Mouse (Mus musculus) MEL (cell line): ENCODE measurements around the gene Lrrk1. TPM values are rescaled to one million over a fixed set of nuclear protein-coding genes. Genes with fewer than 3 reads are reported as not detected.

Experiments
- DNase-seq: peaks from one replicate; pipeline ENCODE4 v3.0.0; 2011; ENCODE audit warnings: low read depth, low spot score
- H3K27ac ChIP-seq: 2 replicates; pipeline ENCODE4 v1.5.1; 2012; ENCODE audit warnings: low read depth, mild to moderate bottlenecking, control low read depth, low read length, moderate library complexity; ENCODE audit not compliant: control insufficient read depth
- H3K27me3 ChIP-seq, 2 experiments: fragments of 150-350 bp in 1 of 2; sonication (generic) in 1 of 2; 2 replicates each; pipeline ENCODE4 v1.6.1; 2012; ENCODE audit warnings: low read length in 2 of 2, mild to moderate bottlenecking in 2 of 2, improper control_type of control experiment in 1 of 2, moderate library complexity in 1 of 2; ENCODE audit not compliant: insufficient read depth in 2 of 2, control insufficient read depth in 1 of 2
- H3K36me3 ChIP-seq, 2 experiments: 2 replicates each; pipeline ENCODE4 v1.6.1; 2012 to 2014; ENCODE audit warnings: low read length in 2 of 2, improper control_type of control experiment in 1 of 2, inconsistent platforms in 1 of 2, mild to moderate bottlenecking in 1 of 2; ENCODE audit not compliant: insufficient read depth in 2 of 2, control insufficient read depth in 1 of 2
- H3K4me1 ChIP-seq, 2 experiments: fragments of 150-350 bp in 1 of 2; sonication (generic) in 1 of 2; 2 replicates each; pipeline ENCODE4 v1.6.1; 2012; ENCODE audit warnings: low read length in 2 of 2, improper control_type of control experiment in 1 of 2, mild to moderate bottlenecking in 1 of 2; ENCODE audit not compliant: insufficient read depth in 2 of 2, control insufficient read depth in 1 of 2
- H3K4me3 ChIP-seq, 2 experiments: fragments of 150-350 bp in 1 of 2; sonication (generic) in 1 of 2; 2 replicates each; pipeline ENCODE4 v1.5.1; 2012; ENCODE audit warnings: low read depth in 2 of 2, low read length in 2 of 2, mild to moderate bottlenecking in 2 of 2, moderate library complexity in 2 of 2, control low read depth in 1 of 2, improper control_type of control experiment in 1 of 2; ENCODE audit not compliant: control insufficient read depth in 1 of 2, insufficient read depth in 1 of 2
- H3K79me2 ChIP-seq: 2 replicates; pipeline ENCODE4 v1.6.1; 2012; ENCODE audit warnings: mild to moderate bottlenecking, low read length, moderate library complexity; ENCODE audit not compliant: control insufficient read depth, poor library complexity, insufficient read depth
- H3K9ac ChIP-seq: 2 replicates; pipeline ENCODE4 v1.6.1; 2012; ENCODE audit warnings: low read depth, mild to moderate bottlenecking, control low read depth, low read length, moderate library complexity; ENCODE audit not compliant: control insufficient read depth, poor library complexity, severe bottlenecking
- H3K9me3 ChIP-seq: fragments of 150-350 bp; sonication (generic); replicated peaks from 2 replicates; pipeline ENCODE4 v1.6.1; 2012; ENCODE audit warnings: mild to moderate bottlenecking, low read length, improper control_type of control experiment, moderate library complexity; ENCODE audit not compliant: insufficient read depth
- CHD1 ChIP-seq: IDR thresholded peaks from 2 replicates; pipeline ENCODE4 v1.6.1; 2012; ENCODE audit warnings: low read depth, mild to moderate bottlenecking, inconsistent platforms, low read length, improper control_type of control experiment
- CTCF ChIP-seq, 3 experiments: IDR thresholded peaks in 2 of 3; conservative IDR thresholded peaks in 1 of 3; 2 replicates each; pipeline ENCODE4 v1.5.1; 2011 to 2012; ENCODE audit warnings: low read length in 3 of 3, low read depth in 2 of 3, mild to moderate bottlenecking in 2 of 3, improper control_type of control experiment in 1 of 3, inconsistent platforms in 1 of 3, mixed read lengths in 1 of 3, moderate library complexity in 1 of 3; ENCODE audit not compliant: control insufficient read depth in 1 of 3, insufficient read depth in 1 of 3, poor library complexity in 1 of 3, severe bottlenecking in 1 of 3
- E2F4 ChIP-seq: IDR thresholded peaks from 2 replicates; pipeline ENCODE4 v1.6.1; 2011; ENCODE audit warnings: low read depth, low read length, improper control_type of control experiment, borderline replicate concordance
- ELF1 ChIP-seq: IDR thresholded peaks from 2 replicates; pipeline ENCODE4 v1.6.1; 2014; ENCODE audit warnings: low read depth, mild to moderate bottlenecking, inconsistent platforms, low read length, improper control_type of control experiment, moderate library complexity
- EP300 ChIP-seq, 2 experiments: IDR thresholded peaks; 2 replicates each; pipeline ENCODE4 v1.6.1; 2011; ENCODE audit warnings: improper control_type of control experiment in 2 of 2, low read length in 2 of 2, low read depth in 1 of 2, mild to moderate bottlenecking in 1 of 2
- ETS1 ChIP-seq: IDR thresholded peaks from 2 replicates; pipeline ENCODE4 v1.6.1; 2012; ENCODE audit warnings: low read depth, mild to moderate bottlenecking, inconsistent platforms, low read length, improper control_type of control experiment, moderate library complexity
- GABPA ChIP-seq: IDR thresholded peaks from 2 replicates; pipeline ENCODE4 v1.6.1; 2012; ENCODE audit warnings: low read depth, mild to moderate bottlenecking, inconsistent platforms, low read length, improper control_type of control experiment, moderate library complexity
- GATA1 ChIP-seq: IDR thresholded peaks from 2 replicates; pipeline ENCODE4 v1.6.1; 2011; ENCODE audit warnings: low read depth, low read length, improper control_type of control experiment
- HCFC1 ChIP-seq: IDR thresholded peaks from 2 replicates; pipeline ENCODE4 v1.6.1; 2012; ENCODE audit warnings: low read depth, mild to moderate bottlenecking, inconsistent platforms, low read length, improper control_type of control experiment, moderate library complexity
- KAT2A ChIP-seq: conservative IDR thresholded peaks from 2 replicates; pipeline ENCODE4 v1.6.1; 2012; ENCODE audit warnings: low read depth, low read length, improper control_type of control experiment, inconsistent platforms
- MEF2A ChIP-seq: IDR thresholded peaks from 2 replicates; pipeline ENCODE4 v1.6.1; 2014; ENCODE audit warnings: low read depth, mild to moderate bottlenecking, inconsistent platforms, low read length, improper control_type of control experiment; ENCODE audit not compliant: poor library complexity, insufficient replicate concordance, severe bottlenecking; ENCODE audit errors: extremely low read depth
- MYB ChIP-seq: IDR thresholded peaks from 2 replicates; pipeline ENCODE4 v1.6.1; 2011; ENCODE audit warnings: mild to moderate bottlenecking, low read depth, low read length, improper control_type of control experiment
- NELFE ChIP-seq: IDR thresholded peaks from 2 replicates; pipeline ENCODE4 v1.6.1; 2011; ENCODE audit warnings: low read depth, low read length, improper control_type of control experiment
- NRF1 ChIP-seq: IDR thresholded peaks from 2 replicates; pipeline ENCODE4 v1.6.1; 2014; ENCODE audit warnings: low read depth, mild to moderate bottlenecking, inconsistent platforms, low read length, improper control_type of control experiment, moderate library complexity; ENCODE audit not compliant: poor library complexity, insufficient read depth, severe bottlenecking
- POLR2AphosphoS2 ChIP-seq: IDR thresholded peaks from 2 replicates; pipeline ENCODE4 v1.6.1; 2011; ENCODE audit warnings: low read length, improper control_type of control experiment
- POLR2AphosphoS5 ChIP-seq: IDR thresholded peaks from 2 replicates; pipeline ENCODE4 v1.6.1; 2012; ENCODE audit warnings: low read depth, borderline replicate concordance, mild to moderate bottlenecking, inconsistent platforms, low read length, moderate library complexity, mixed read lengths
- RCOR1 ChIP-seq: IDR thresholded peaks from 2 replicates; pipeline ENCODE4 v1.6.1; 2012; ENCODE audit warnings: low read depth, mild to moderate bottlenecking, inconsistent platforms, low read length, improper control_type of control experiment
- SMC3 ChIP-seq: IDR thresholded peaks from 2 replicates; pipeline ENCODE4 v1.6.1; 2011; ENCODE audit warnings: low read depth, low read length, improper control_type of control experiment
- TAL1 ChIP-seq: IDR thresholded peaks from 2 replicates; pipeline ENCODE4 v1.6.1; 2012; ENCODE audit warnings: mild to moderate bottlenecking, inconsistent platforms, low read length, moderate library complexity, mixed read lengths
- TBP ChIP-seq: IDR thresholded peaks from 2 replicates; pipeline ENCODE4 v1.8.0; 2011; ENCODE audit warnings: low read depth, low read length, improper control_type of control experiment
- UBTF ChIP-seq: IDR thresholded peaks from 2 replicates; pipeline ENCODE4 v1.6.1; 2012; ENCODE audit warnings: low read depth, mild to moderate bottlenecking, inconsistent platforms, low read length, improper control_type of control experiment, moderate library complexity, borderline replicate concordance; ENCODE audit not compliant: insufficient read depth
- USF1 ChIP-seq: IDR thresholded peaks from 2 replicates; pipeline ENCODE4 v1.6.1; 2014; ENCODE audit warnings: low read depth, mild to moderate bottlenecking, inconsistent platforms, low read length, improper control_type of control experiment, moderate library complexity
- USF2 ChIP-seq, 2 experiments: IDR thresholded peaks; 2 replicates each; pipeline ENCODE4 v1.6.1; 2011 to 2012; ENCODE audit warnings: improper control_type of control experiment in 2 of 2, low read length in 2 of 2, borderline replicate concordance in 1 of 2, inconsistent platforms in 1 of 2, low read depth in 1 of 2, mild to moderate bottlenecking in 1 of 2; ENCODE audit not compliant: insufficient read depth in 1 of 2
- ZC3H11A ChIP-seq: IDR thresholded peaks from 2 replicates; pipeline ENCODE4 v1.6.1; 2012; ENCODE audit warnings: low read depth, mild to moderate bottlenecking, inconsistent platforms, low read length, improper control_type of control experiment
- ZKSCAN1 ChIP-seq: IDR thresholded peaks from 2 replicates; pipeline ENCODE4 v1.6.1; 2012; ENCODE audit warnings: low read depth, mild to moderate bottlenecking, inconsistent platforms, low read length, improper control_type of control experiment, moderate library complexity
- ZMIZ1 ChIP-seq: IDR thresholded peaks from 2 replicates; pipeline ENCODE4 v1.6.1; 2012; ENCODE audit warnings: low read depth, mild to moderate bottlenecking, inconsistent platforms, low read length, improper control_type of control experiment, moderate library complexity
- ZNF384 ChIP-seq: IDR thresholded peaks from 2 replicates; pipeline ENCODE4 v1.6.1; 2012; ENCODE audit warnings: low read depth, mild to moderate bottlenecking, inconsistent platforms, low read length, improper control_type of control experiment
- polyA plus RNA-seq, 2 experiments: library from polyadenylated mRNA; stranded (reverse) in 1 of 2; unstranded in 1 of 2; fragments of >175 nt in 1 of 2; fragments of >200 nt in 1 of 2; gene quantifications; 2 replicates each; pipeline versions ENCODE4 v1.2.1 to v1.2.4; 2012; ENCODE audit warnings: low replicate concordance in 2 of 2, low read depth in 1 of 2; ENCODE audit not compliant: insufficient read length in 2 of 2, insufficient read depth in 1 of 2, missing spikeins in 1 of 2
- total RNA-seq: library from RNA; depleted of rRNA; stranded (reverse); fragments of 300-350 nt; gene quantifications from 2 replicates; pipeline ENCODE4 v1.2.3, GENCODE M21; 2012

Lrrk1 gene
- total and polyA plus RNA-seq, 3 experiments = 9.1 to 19.1 TPM; not detected in 1

DNA sequence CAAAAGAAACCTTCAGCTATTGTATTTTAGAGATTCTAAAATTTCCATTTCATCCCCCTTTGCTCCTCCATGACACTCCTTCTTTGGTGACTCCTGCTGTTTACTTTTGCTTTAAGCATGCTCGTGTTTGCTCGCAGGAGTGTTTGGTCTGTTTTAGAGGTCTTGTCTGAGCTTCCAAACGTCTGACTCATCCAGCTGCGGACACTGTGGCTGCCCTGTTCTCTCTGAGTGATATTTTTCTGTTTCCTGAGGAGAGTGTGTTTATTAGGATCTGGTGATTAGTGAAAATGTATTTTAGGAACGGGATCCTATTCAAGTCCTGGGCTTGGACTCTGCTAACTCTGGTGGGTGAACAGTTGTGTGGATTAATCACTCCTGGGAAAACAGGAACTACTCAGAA lies 48.5 kb downstream of the Lrrk1 start:
- TF ChIP-seq MYB (no peak), HCFC1 (no peak), CTCF (IDR thresholded peaks at IDR 0.05 in 2 of 3, conservative IDR thresholded peaks at IDR 0.05 in 1 of 3; ENCODE audit: control insufficient read depth in 1 of 3, insufficient read depth in 1 of 3, low read depth in 2 of 3, low read length in 3 of 3, poor library complexity in 1 of 3, severe bottlenecking in 1 of 3) (no peak), EP300 (IDR thresholded peaks at IDR 0.05; ENCODE audit: low read depth in 1 of 2, low read length in 2 of 2) (no peak), SMC3 (no peak), TBP (no peak), POLR2AphosphoS2 (no peak), E2F4 (no peak), NELFE (no peak), GATA1 (no peak), GABPA (no peak), POLR2AphosphoS5 (no peak), CHD1 (no peak), USF1 (no peak)
- DNase-seq = no peak
- Histone ChIP-seq H3K27me3 (no peaks in the 10 kb centered on the region), H3K9me3 (no peaks in the 10 kb centered on the region), H3K36me3 (no peaks in the 10 kb centered on the region; a peak in 1 of 4 replicates), H3K79me2 (no peaks in the 10 kb centered on the region), H3K9ac (no peak overlapping the region), H3K4me3 (no peak overlapping the region), H3K27ac (no peak overlapping the region), H3K4me1 (no peaks in the 10 kb centered on the region)

DNA sequence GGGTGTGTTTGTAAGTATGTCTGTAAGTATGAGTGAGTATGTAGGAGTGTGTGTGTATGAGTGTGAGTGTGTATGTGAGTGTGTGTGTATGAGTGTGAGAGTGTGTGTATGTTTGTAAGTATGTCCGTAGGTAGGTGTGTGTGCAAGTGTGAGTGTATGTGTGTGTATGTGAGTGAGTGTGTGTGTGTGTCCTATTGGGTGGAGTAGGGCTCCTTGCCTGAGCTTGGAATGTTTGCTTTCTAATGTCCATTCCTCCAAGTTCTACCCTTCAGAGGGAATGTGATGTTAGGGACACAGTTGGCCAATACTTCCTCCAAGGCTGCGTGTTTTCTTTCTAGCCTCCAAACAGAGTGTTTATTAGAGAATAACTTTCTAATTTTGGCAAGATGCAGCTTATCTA lies 51.2 kb downstream of the Lrrk1 start:
- Histone ChIP-seq H3K4me3 (no peak overlapping the region), H3K9me3 (no peaks in the 10 kb centered on the region), H3K27ac (no peak overlapping the region), H3K27me3 (no peaks in the 10 kb centered on the region), H3K4me1 (no peaks in the 10 kb centered on the region)
- TF ChIP-seq POLR2AphosphoS2 = no peak
- no peak for TF ChIP-seq ETS1
- TF ChIP-seq ZNF384 = no peak
- no peak for TF ChIP-seq TBP
- TF ChIP-seq MEF2A = no peak
- TF ChIP-seq TAL1 = no peak
- TF ChIP-seq NELFE = no peak
- no peak for TF ChIP-seq CTCF (IDR thresholded peaks at IDR 0.05 in 2 of 3, conservative IDR thresholded peaks at IDR 0.05 in 1 of 3; ENCODE audit: control insufficient read depth in 1 of 3, insufficient read depth in 1 of 3, low read depth in 2 of 3, low read length in 3 of 3, poor library complexity in 1 of 3, severe bottlenecking in 1 of 3)
- TF ChIP-seq ZMIZ1 = no peak
- TF ChIP-seq ZKSCAN1 = no peak
- TF ChIP-seq RCOR1 = no peak
- no peak for TF ChIP-seq ZC3H11A
- no peak for TF ChIP-seq NRF1
- TF ChIP-seq USF2 (IDR thresholded peaks at IDR 0.05; ENCODE audit: borderline replicate concordance in 1 of 2, insufficient read depth in 1 of 2, low read depth in 1 of 2, low read length in 2 of 2) = no peak
- TF ChIP-seq UBTF = no peak
- TF ChIP-seq KAT2A = no peak
- no peak for TF ChIP-seq ELF1
- no peak for TF ChIP-seq CHD1
- TF ChIP-seq, all 39 proteins: peak for 0
- no peaks in the 10 kb centered on the region for H3K79me2 ChIP-seq
- no peaks in the 10 kb centered on the region; a peak in 1 of 4 replicates for H3K36me3 ChIP-seq
- no peak overlapping the region for H3K9ac ChIP-seq
- DNase-seq = no peak
